Mouse (Mus musculus) brown adipose tissue, adult 24 weeks (tissue): ENCODE measurements at regions not wholly inside any gene's neighbourhood (a gene's known extent, or its start where the extent isn't known, plus 50 kb on each side); places are given as distances from the start of the nearest gene placed in this dataset.
A peak's percentile ranks its signal among the peaks of the same experiment; 100 is the strongest.
"Not testable (repeated sequence)": the region's sequence is repeated elsewhere in the genome, so short reads cannot be mapped to it uniquely, and the experiment has no call there.

Experiments used
- H3K27ac ChIP-seq: fragments of 200-500 bp; replicated peaks from 2 replicates; pipeline ENCODE4 v1.5.1; 2012; ENCODE audit warnings: low read depth, mild to moderate bottlenecking, low read length
- H3K4me1 ChIP-seq: fragments of 200-500 bp; 2 replicates; pipeline ENCODE4 v1.6.1; 2012; ENCODE audit warnings: low read length, mixed read lengths; ENCODE audit not compliant: control insufficient read depth, insufficient read depth, insufficient read length
- H3K4me3 ChIP-seq: fragments of 200-500 bp; 2 replicates; pipeline ENCODE4 v1.5.1; 2012; ENCODE audit warnings: low read depth, mild to moderate bottlenecking, low read length, moderate library complexity; ENCODE audit not compliant: insufficient read depth

DNA sequence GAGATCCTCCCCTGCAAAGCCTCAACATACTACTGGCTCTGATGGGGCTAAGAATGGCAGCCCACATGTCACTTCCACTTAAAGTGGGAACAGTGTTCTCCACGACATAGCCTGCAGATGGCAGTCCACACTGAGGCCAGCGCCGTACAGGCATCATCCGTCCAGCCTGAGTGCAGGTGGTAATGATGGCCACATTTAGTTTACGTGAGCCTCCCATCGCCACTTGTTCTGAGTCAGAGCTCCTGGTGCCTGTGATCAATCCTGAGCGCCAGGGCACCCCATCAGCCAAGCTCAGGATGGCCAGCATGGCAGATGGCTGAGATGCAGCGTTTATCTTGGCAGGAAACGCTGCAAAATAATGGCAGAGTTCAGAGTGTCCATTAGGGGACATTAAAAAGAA is 159.6 kb downstream of the Adgrd1 start:
- Histone ChIP-seq H3K27ac (0 out of 2 replicates have a peak overlapping the region, but pooled peaks have one; percentile 26), H3K4me3 (no peak overlapping the region), H3K4me1 (peaks cover 17% of the 10 kb centered on the region)

DNA sequence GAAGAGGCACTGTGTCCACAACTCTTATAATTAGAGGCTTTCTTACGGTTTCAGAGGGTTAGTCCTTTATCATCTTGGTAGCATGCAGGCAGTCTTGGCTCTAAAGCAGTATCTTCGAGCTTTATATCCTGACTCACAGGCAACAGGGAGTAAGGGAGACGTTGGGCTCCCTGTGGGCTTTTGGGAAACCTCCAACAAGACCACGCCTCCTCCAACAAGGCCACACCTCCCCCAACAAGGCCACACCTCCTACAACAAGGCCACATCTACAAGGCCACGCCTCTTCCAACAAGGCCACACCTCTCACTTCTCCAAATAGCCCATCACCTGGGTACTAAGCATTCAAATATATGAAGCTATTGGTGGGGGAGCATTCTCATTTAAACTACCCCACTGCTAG is 160.7 kb downstream of the Adgrd1 start:
- H3K4me1 ChIP-seq, result peaks cover 28% of the 10 kb centered on the region
- H3K4me3 ChIP-seq, result no peak overlapping the region
- H3K27ac ChIP-seq, result no peak overlapping the region

DNA sequence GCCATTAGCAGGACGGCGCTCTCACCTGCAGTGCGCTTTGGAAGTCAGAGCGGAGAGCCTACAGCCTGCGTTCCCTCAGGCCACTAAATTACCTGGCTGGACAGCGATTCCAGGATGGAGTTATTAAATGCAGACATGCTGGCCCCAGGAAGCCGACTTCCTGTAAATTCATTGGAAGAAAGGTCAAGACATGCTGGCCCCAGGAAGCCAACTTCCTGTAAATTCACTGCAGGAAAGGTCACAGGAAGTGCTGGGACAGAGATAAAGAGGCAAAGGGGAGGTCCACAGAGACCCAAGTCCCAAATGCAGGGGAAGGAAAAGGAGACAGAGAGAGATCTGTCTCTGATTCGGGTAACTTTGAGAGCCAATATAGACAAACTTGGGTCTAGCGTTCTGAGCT is 164.1 kb downstream of the Adgrd1 start:
- Histone ChIP-seq H3K4me3 (no peak overlapping the region), H3K4me1 (peaks cover 38% of the 10 kb centered on the region), H3K27ac (peak overlapping the region; percentile 98)

DNA sequence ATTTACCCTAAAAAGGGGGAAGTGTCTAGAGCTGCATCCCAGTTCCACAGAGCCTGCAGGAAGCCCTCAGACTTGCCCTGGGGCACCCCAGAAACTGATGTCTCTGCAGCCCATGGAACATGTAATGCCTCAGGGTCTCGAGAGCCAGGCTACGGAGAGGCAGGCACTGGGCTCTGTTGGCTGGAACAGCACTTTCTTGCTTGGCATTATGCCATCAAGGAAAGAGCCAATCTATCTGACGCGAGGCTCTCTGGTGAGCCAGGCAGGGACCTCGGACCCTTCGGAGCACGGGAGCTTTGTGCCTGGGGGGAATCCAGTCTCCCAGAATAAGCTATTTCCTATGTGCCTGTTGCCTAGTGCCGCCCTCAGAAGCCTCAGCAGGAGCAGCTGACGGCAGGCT is 166.6 kb downstream of the Adgrd1 start:
- H3K4me3 ChIP-seq, result no peak overlapping the region
- peak overlapping the region; percentile 35 for H3K27ac ChIP-seq
- peaks cover 35% of the 10 kb centered on the region for H3K4me1 ChIP-seq

DNA sequence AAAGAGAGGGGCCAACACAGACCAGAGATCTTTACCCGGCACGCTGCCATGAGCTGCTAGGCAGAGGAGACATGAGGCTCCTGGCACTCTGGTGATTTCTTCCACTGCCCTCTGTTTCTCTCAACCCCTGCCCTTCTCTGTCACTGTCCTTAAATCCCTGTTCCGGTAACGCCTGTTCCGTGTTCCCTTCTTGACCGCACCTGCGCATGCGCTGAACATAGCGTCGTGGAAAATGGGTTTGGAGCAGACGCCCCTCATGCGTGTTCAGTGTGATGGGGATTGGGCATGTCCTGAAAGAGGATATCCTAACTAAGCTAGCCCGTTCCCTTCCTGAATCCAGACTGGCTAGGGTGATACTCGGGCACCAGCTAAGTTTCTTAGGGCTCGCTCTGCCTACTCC is 167.8 kb downstream of the Adgrd1 start:
- no peak overlapping the region for H3K4me3 ChIP-seq
- no peak overlapping the region for H3K27ac ChIP-seq
- peaks cover 34% of the 10 kb centered on the region for H3K4me1 ChIP-seq

DNA sequence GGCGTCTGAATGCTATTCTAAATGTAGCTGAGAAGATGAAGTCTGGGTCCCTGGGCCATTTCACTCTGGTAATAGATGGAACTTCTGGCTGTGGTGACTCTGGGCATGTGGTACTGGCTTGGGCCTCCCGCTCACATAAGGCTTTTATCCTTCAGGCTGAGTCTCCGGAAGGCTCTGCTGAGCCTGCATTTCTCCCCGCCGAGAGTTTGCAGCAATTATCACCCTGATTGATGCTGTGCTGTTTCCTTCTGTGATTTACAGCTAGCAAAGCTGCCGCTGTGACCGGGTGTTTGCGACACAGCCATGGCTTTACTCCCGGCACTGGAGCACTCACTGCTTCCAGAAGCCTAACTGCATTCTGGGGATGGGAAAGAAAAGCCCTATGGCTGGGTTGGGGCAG is 171.9 kb downstream of the Adgrd1 start:
- Histone ChIP-seq H3K4me1 (peaks cover 15% of the 10 kb centered on the region), H3K4me3 (no peak overlapping the region), H3K27ac (no peak overlapping the region)

DNA sequence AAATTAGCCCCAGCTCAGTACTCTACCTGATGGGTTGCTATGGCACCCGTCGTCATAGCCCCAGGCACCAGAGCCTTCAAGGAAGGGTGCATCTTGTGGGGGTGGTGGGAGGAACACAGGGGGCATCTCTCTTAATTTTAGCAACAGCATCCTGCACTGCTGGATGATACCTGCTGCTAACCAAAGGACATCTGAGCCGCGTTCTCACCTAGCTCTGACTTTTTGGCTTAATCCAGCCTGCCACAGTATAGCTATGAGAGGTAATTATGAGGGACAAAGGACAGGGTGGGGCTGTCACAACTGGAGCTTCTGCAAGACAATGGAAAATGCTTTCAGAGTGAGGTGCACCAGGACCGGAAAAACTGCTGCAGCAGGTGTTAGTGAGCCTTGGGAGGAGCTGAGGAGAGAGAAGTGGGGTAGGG is 173.5 kb downstream of the Adgrd1 start:
- Histone ChIP-seq H3K27ac (peak overlapping the region; percentile 19; the same call in 1 of the 2 replicates), H3K4me1 (peaks cover 14% of the 10 kb centered on the region), H3K4me3 (no peak overlapping the region)

DNA sequence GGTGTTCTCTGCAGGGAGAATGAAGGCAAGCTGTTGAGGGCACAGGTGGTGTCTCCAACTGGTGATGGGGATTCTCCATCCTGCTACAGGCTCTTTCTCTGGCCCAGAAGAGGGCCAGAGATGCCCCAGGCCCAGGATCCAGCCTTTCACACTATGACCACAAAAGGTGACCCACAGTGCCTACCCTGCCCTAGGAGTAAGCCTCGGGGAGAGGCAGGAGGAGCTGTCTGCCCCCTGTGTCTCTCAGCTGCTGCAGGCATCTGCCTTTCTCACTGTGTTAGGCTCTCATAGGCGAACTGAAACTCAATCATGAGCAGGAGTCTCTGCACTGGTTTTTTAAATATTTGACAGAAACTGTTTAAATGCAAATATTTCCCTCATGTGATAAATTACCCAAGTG is 184.9 kb downstream of the Adgrd1 start:
- H3K27ac ChIP-seq, result no peak overlapping the region
- H3K4me1 ChIP-seq, result no peaks in the 10 kb centered on the region
- H3K4me3 ChIP-seq, result no peak overlapping the region

DNA sequence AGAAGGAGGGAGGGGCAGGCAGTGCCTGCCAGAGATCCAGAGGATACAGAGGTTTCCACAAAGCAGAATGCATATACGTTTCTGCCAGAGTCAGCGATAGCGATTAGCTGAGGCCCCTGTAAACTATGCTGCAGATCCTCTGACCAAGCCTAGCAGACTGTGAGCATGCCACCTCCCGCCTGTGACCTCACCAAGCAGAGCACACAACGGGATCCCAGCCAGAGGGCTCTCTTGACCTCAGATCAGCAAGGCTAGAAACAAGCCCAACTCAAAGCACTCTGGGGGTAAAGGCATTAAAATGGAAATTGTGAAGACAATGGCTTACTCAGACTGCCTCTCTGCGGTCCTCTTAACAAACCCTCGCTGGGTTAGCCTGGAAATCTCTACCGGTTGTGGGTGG is 185.6 kb downstream of the Adgrd1 start:
- H3K4me3 ChIP-seq, result no peak overlapping the region
- H3K27ac ChIP-seq, result no peak overlapping the region
- H3K4me1 ChIP-seq, result no peaks in the 10 kb centered on the region

DNA sequence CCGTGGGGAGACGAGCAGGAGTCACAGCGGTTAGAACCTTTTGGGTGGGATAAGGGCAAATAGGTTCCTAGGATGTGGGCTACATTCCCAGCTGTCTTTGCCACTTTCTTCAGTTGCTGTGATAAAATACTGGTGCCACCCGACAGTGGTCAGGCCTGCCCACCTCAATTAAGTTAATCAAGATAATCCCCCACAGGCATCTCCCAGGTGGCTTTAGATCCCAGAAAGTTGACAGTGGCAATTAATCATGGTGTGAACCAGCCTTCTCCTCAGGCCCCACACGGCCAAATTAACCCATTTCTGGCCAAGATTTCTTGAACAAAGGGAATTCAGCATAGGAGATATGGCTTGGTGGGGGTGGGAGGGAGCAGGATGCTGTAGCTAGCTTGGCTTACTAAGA is 186.3 kb downstream of the Adgrd1 start:
- Histone ChIP-seq H3K4me1 (no peaks in the 10 kb centered on the region), H3K27ac (no peak overlapping the region), H3K4me3 (no peak overlapping the region)

DNA sequence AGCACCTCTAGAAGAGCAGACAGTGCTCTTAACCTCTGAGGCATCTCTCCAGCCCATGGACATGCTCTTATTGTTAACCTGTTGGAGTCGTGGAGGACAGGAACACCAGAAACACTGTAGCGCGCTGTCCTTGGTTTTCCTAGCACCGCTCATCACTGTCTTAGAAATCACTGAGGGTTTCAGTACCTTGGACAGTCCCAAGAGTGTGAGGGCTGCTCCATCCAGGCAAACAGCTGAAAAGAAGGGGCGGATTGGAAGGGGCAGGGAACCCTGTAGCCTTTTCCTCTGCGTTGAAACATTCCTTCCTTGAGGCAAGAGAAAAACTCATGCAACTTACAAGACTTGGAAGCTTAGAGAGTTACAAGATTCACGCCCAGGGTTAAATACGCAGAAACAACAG is 190.9 kb downstream of the Adgrd1 start:
- H3K4me3 ChIP-seq, result no peak overlapping the region
- H3K27ac ChIP-seq, result no peak overlapping the region
- peaks cover 10% of the 10 kb centered on the region; the same call in 1 of the 2 replicates for H3K4me1 ChIP-seq

DNA sequence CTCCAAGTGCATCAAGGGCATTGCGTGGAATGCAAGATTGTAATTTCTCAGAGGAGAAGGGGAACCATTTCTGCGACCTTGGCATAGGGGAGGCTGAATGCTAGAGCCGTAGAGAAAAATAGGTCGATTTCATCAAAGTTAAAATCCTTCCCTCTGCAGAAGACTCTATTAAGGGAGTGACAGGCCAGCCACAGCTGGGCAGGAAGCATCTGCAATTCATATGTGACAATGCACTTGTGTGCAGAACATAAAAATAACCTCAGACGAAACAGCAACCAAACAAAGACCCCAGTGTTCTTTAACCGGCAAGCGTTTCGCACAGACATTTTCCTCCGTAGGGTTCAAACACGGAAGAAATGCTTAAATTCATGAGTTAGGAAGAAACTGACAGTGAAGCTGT is 196.3 kb downstream of the Adgrd1 start:
- not testable (repeated sequence) for H3K4me3 ChIP-seq
- H3K4me1 ChIP-seq, result peaks cover 29% of the 10 kb centered on the region
- peak overlapping the region; percentile 98 for H3K27ac ChIP-seq

DNA sequence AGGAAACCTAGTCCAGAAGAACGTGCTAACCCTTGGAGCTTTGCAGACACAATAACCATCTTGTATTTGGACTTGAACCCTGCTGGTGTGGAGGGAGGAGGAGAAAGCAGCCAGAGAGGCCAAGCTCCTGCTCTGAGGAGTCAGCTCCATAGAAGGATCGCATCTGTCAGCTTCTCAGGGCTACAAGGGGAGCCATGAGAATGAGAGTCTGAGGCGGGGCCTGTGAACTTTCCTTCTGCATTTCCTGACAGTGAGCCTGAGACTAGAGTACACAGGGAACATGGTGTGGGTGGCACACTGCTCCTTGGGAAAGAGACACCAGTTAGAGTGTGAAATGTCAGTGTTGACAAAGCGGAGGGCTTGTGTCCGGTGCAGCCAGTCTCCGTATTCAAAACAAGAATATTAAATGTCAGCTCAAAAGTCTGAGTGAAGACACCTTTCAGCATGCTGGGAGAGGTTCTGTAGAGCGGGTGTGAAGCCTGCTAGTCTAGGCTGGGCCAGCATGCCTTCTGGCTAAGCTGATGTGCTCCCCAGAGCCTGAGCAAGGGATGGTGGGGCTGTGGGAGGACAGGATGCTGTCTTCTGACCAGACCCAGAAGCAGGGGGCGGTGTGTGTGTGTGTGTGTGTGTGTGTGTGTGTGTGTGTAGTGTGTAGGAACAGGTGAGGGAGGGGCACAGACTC is 198.5 kb downstream of the Adgrd1 start:
- Histone ChIP-seq H3K27ac (peak overlapping the region; percentile 87), H3K4me1 (peaks cover 40% of the 10 kb centered on the region)
- not testable (repeated sequence) for H3K4me3 ChIP-seq

DNA sequence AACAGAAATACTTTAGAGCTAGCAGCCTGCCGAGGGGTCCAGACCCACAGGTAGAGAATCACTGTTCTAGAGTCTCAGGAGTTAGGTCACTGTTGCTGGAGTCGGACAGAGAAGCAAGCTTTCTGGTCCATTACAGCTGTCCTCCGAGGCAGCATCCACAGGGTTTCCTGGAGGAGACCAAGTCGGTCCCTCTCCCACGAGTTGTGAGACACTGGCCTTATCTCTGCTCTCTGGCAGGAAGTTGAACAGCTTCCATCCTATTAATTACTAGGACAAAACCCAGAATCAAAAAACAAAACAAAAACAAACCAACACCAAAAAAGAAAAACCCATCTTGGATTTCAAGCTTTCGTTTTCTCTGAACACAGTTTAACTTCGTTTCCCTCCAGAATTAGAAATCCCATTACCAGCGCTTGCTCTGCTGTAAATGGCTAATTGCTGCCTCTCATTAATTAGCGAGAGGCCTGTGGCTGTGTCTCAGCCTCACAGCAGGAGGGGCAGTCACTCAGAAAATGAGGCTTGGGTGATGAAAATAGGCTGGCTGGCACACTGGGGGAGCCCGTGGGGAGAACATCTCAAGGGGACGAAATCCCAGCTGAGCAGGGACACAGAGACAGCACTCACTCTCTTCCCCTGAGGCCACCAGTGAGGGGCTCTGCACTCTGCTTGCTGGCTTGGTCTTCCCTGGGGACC is 201.3 kb downstream of the Adgrd1 start:
- H3K27ac ChIP-seq, result peak overlapping the region; percentile 88
- no peak overlapping the region for H3K4me3 ChIP-seq
- H3K4me1 ChIP-seq, result peaks cover 35% of the 10 kb centered on the region

DNA sequence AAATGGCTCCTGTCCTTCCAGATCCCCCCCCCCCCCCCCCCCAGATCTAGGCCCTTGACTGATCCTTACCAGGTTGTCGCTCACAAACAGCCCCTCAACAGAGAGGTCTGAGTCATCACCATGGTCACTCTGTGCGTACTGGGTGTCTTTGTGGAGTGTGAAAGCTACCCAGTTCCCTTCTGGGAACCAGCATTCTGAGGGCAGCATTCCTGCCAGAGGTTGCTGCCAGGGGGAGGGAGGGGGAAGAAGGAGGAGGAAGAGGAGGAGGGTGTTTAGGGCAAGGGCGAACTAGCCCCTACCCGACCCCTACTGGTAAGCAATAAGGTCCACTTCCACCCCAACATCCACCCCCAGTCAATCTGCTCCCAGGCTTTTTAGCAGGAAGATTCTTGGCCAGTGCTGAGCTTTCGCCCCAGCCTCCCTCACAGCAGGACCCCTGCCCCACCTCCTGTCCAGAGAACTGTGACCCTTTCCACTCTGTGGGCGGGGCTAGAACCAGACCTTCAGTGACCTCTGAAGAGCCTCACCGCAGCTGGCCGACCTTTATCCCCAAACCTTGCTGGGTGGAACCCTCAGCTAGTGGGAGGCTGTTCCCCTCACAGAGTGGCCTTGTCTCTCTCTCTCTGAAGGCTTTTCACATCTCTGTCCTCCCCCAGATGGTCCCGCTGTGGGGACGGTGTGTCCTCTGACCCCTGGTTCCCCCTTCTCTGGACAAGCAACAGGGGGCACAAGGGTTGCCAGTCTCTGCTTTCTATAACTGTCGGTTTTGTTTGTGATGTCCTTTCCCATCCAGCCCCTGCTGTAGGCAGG is 202.2 kb upstream of the Sfswap start:
- Histone ChIP-seq H3K27ac (peak overlapping the region; percentile 88), H3K4me3 (no peak overlapping the region), H3K4me1 (peaks cover 33% of the 10 kb centered on the region)
